Mouse (Mus musculus) heart, embryonic 14.5 days (tissue): ENCODE measurements at regions not wholly inside any gene's neighbourhood (a gene's known extent, or its start where the extent isn't known, plus 50 kb on each side); places are given as distances from the start of the nearest gene placed in this dataset.

Experiments
- ATAC-seq: fragments of 200-750 bp; cut with Nextera tagmentation; 2 replicates; pipeline ENCODE4 v1.8.0; 2017; ENCODE audit warnings: low read depth, moderate TSS enrichment; ENCODE audit not compliant: insufficient number of reproducible peaks, insufficient read depth, low FRiP score
- H3K27ac ChIP-seq, 2 experiments: fragments of 200-500 bp in 1 of 2; fragments of 300-500 bp in 1 of 2; sonication (generic) in 1 of 2; replicated peaks in 1 of 2; 2 replicates each; pipeline ENCODE4 v1.5.1; 2012 to 2014; ENCODE audit warnings: low read depth in 2 of 2, low read length in 2 of 2, control low read depth in 1 of 2, mild to moderate bottlenecking in 1 of 2, mixed read lengths in 1 of 2; ENCODE audit not compliant: control insufficient read depth in 1 of 2, insufficient read depth in 1 of 2
- H3K27me3 ChIP-seq: fragments of 300-500 bp; sonication (generic); 2 replicates; pipeline ENCODE4 v1.6.1; 2014; ENCODE audit warnings: mild to moderate bottlenecking, low read length, control low read depth; ENCODE audit not compliant: control insufficient read depth, insufficient read depth
- H3K36me3 ChIP-seq: fragments of 300-500 bp; sonication (generic); 2 replicates; pipeline ENCODE4 v1.6.1; 2014; ENCODE audit warnings: mild to moderate bottlenecking, control low read depth, low read length, mixed read lengths; ENCODE audit not compliant: control insufficient read depth, insufficient read depth
- H3K4me1 ChIP-seq, 2 experiments: fragments of 200-500 bp in 1 of 2; fragments of 300-500 bp in 1 of 2; sonication (generic) in 1 of 2; 2 replicates each; pipeline ENCODE4 v1.6.1; 2012 to 2014; ENCODE audit warnings: low read length in 2 of 2, control low read depth in 1 of 2, mixed read lengths in 1 of 2; ENCODE audit not compliant: control insufficient read depth in 2 of 2, insufficient read depth in 2 of 2
- H3K4me2 ChIP-seq: fragments of 300-500 bp; sonication (generic); 2 replicates; pipeline ENCODE4 v1.6.1; 2014; ENCODE audit warnings: mild to moderate bottlenecking, low read length
- H3K4me3 ChIP-seq, 2 experiments: fragments of 200-500 bp in 1 of 2; fragments of 300-500 bp in 1 of 2; sonication (generic) in 1 of 2; 2 replicates each; pipeline ENCODE4 v1.5.1; 2012 to 2014; ENCODE audit warnings: low read length in 2 of 2, mild to moderate bottlenecking in 2 of 2, control low read depth in 1 of 2, low read depth in 1 of 2, moderate library complexity in 1 of 2; ENCODE audit not compliant: control insufficient read depth in 1 of 2, insufficient read depth in 1 of 2
- H3K9ac ChIP-seq: fragments of 300-500 bp; sonication (generic); 2 replicates; pipeline ENCODE4 v1.6.1; 2014; ENCODE audit warnings: mild to moderate bottlenecking, low read length
- H3K9me3 ChIP-seq: fragments of 300-500 bp; sonication (generic); 2 replicates; pipeline ENCODE4 v1.6.1; 2016; ENCODE audit warnings: low read length, control low read depth; ENCODE audit not compliant: control insufficient read depth
- WGBS: fragments of 180-500 bp; shearing (Covaris S2); extraction: QIAGEN DNeasy Blood & Tissue Kit; methylation state at CpG from one replicate; pipeline ENCODE4 v1.1.7; 2014; 5-methylcytosine and 5-hydroxymethylcytosine counted together

DNA sequence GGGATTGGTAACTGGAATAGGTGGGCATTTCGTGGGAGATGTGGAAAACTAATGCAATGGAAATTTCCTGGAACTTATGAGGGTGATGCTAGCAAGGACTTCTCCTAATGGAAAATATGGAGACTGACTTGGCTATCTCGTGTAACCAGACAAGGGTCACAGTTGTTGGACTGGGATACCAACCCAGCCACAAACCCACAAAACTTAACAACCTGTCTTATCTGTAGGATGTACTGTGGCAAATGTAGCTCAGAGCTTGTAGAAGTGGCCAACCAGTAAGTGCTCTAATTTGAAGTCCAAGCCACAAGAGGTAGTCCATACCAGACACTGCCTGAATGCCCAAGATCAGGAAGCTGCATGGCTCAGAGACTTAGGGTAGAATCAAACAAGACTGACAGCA lies 1329.7 kb downstream of the Slitrk1 start:
- no peak for ATAC-seq
- WGBS, result 65% methylated on average over 2 of the region's 2 CpGs
- H3K4me1 ChIP-seq, result no peaks in the 10 kb centered on the region

GRCm38 (mm10) chr14:107570676-107571075 lies 1343.3 kb downstream of the Slitrk1 start:
- no peak overlapping the region for H3K27ac ChIP-seq
- H3K4me1 ChIP-seq, result no peaks in the 10 kb centered on the region
- no peaks in the 10 kb centered on the region for H3K36me3 ChIP-seq
- no peak overlapping the region for H3K4me2 ChIP-seq
- no peaks in the 10 kb centered on the region for H3K27me3 ChIP-seq
- no peaks in the 10 kb centered on the region for H3K9me3 ChIP-seq
- WGBS, result 81% methylated on average over 1 of the region's 1 CpGs
- no peak overlapping the region for H3K9ac ChIP-seq
- H3K4me3 ChIP-seq, result no peak overlapping the region
- ATAC-seq, result no peak

More for the DNA sequence above, 1329.7 kb downstream of the Slitrk1 start:
- no peak overlapping the region for H3K9ac ChIP-seq
- no peak overlapping the region for H3K27ac ChIP-seq
- H3K27me3 ChIP-seq, result no peaks in the 10 kb centered on the region
- no peaks in the 10 kb centered on the region for H3K9me3 ChIP-seq
- no peak overlapping the region for H3K4me3 ChIP-seq
- H3K4me2 ChIP-seq, result no peak overlapping the region
- no peaks in the 10 kb centered on the region for H3K36me3 ChIP-seq

GRCm38 (mm10) chr14:107568496-107568895 lies 1345.5 kb downstream of the Slitrk1 start:
- ATAC-seq, result no peak
- WGBS, result 81% methylated on average over 2 of the region's 2 CpGs
- Histone ChIP-seq H3K9ac (no peak overlapping the region), H3K9me3 (no peaks in the 10 kb centered on the region), H3K4me3 (no peak overlapping the region), H3K4me1 (no peaks in the 10 kb centered on the region), H3K27ac (no peak overlapping the region), H3K36me3 (no peaks in the 10 kb centered on the region), H3K4me2 (no peak overlapping the region), H3K27me3 (no peaks in the 10 kb centered on the region)
